Mouse (Mus musculus) forebrain, embryonic 12.5 days (tissue): ENCODE results near the gene Kif16b. TPM values are rescaled to one million over a fixed set of nuclear protein-coding genes. Genes with fewer than 3 reads are reported as not detected.

Source experiments
- ATAC-seq: fragments of 200-750 bp; cut with Nextera tagmentation; 2 replicates; pipeline ENCODE4 v1.8.0; 2017; ENCODE audit warnings: moderate TSS enrichment; ENCODE audit not compliant: low FRiP score
- H3K27ac ChIP-seq: fragments of 300-500 bp; sonication (generic); 2 replicates; pipeline ENCODE4 v1.5.1; 2016; ENCODE audit warnings: mild to moderate bottlenecking
- H3K27me3 ChIP-seq: fragments of 300-500 bp; sonication (generic); 2 replicates; pipeline ENCODE4 v1.6.1; 2016; ENCODE audit warnings: mild to moderate bottlenecking
- H3K36me3 ChIP-seq: fragments of 300-500 bp; sonication (generic); replicated peaks from 2 replicates; pipeline ENCODE4 v1.6.1; 2016; ENCODE audit warnings: mild to moderate bottlenecking
- H3K4me1 ChIP-seq: fragments of 300-500 bp; sonication (generic); 2 replicates; pipeline ENCODE4 v1.6.1; 2016
- H3K4me2 ChIP-seq: fragments of 300-500 bp; sonication (generic); 2 replicates; pipeline ENCODE4 v1.6.1; 2016; ENCODE audit warnings: mild to moderate bottlenecking, moderate library complexity
- H3K4me3 ChIP-seq: fragments of 300-500 bp; sonication (generic); replicated peaks from 2 replicates; pipeline ENCODE4 v1.5.1; 2016; ENCODE audit warnings: mild to moderate bottlenecking
- H3K9ac ChIP-seq: fragments of 300-500 bp; sonication (generic); 2 replicates; pipeline ENCODE4 v1.6.1; 2016; ENCODE audit warnings: mild to moderate bottlenecking
- H3K9me3 ChIP-seq: fragments of 300-500 bp; sonication (generic); 2 replicates; pipeline ENCODE4 v1.6.1; 2016
- WGBS: fragments of 180-500 bp; shearing (Covaris S2); methylation state at CpG from one replicate; pipeline ENCODE4 v1.1.7; 2016; 5-methylcytosine and 5-hydroxymethylcytosine counted together
- polyA plus RNA-seq: library from polyadenylated mRNA; unstranded; fragments of >200 nt; fragmentation: Nextera tagmentation; extraction: Ambion mirVana; gene quantifications from 2 replicates; pipeline ENCODE4 v1.2.1, GENCODE M21; 2016

Kif16b gene
- polyA plus RNA-seq, 1 experiment from 2014 or later: 7.3 TPM

GRCm38 (mm10) chr2:142760843-142761242 is 140.5 kb downstream of the Kif16b start:
- Histone ChIP-seq H3K4me1 (peaks cover 4% of the 10 kb centered on the region; the same call in 1 of the 2 replicates), H3K4me2 (no peak overlapping the region), H3K9me3 (no peaks in the 10 kb centered on the region), H3K9ac (no peak overlapping the region), H3K27me3 (no peaks in the 10 kb centered on the region), H3K36me3 (no peaks in the 10 kb centered on the region), H3K4me3 (no peak overlapping the region), H3K27ac (no peak overlapping the region)
- 81% methylated on average over 4 of the region's 4 CpGs for WGBS
- no peak for ATAC-seq

- Histone ChIP-seq H3K27ac (no peak overlapping the region), H3K4me1 (no peaks in the 10 kb centered on the region), H3K4me2 (no peak overlapping the region), H3K4me3 (no peak overlapping the region), H3K36me3 (no peaks in the 10 kb centered on the region), H3K9me3 (no peaks in the 10 kb centered on the region), H3K9ac (no peak overlapping the region), H3K27me3 (no peaks in the 10 kb centered on the region)
- ATAC-seq: no peak
- WGBS: 93% methylated on average over 4 of the region's 4 CpGs
These were observed 142.1 kb downstream of the Kif16b start for GRCm38 (mm10) chr2:142759192-142759591.

- WGBS: 88% methylated on average over 3 of the region's 3 CpGs
- H3K4me1 ChIP-seq: no peaks in the 10 kb centered on the region
- no peaks in the 10 kb centered on the region for H3K27me3 ChIP-seq
- no peak overlapping the region for H3K4me2 ChIP-seq
- H3K9ac ChIP-seq: no peak overlapping the region
- no peaks in the 10 kb centered on the region for H3K9me3 ChIP-seq
- no peak overlapping the region for H3K4me3 ChIP-seq
- no peaks in the 10 kb centered on the region for H3K36me3 ChIP-seq
- H3K27ac ChIP-seq: no peak overlapping the region
- ATAC-seq: no peak
These were observed 143.1 kb downstream of the Kif16b start for GRCm38 (mm10) chr2:142758091-142758765.

GRCm38 (mm10) chr2:142739338-142739737 is 162.0 kb downstream of the Kif16b start:
- ATAC-seq: no peak
- Histone ChIP-seq H3K4me2 (no peak overlapping the region), H3K9me3 (no peaks in the 10 kb centered on the region), H3K36me3 (no peaks in the 10 kb centered on the region), H3K4me1 (peaks cover 5% of the 10 kb centered on the region), H3K27ac (no peak overlapping the region), H3K9ac (no peak overlapping the region), H3K27me3 (no peaks in the 10 kb centered on the region), H3K4me3 (no peak overlapping the region)
- WGBS: 88% methylated on average over 2 of the region's 2 CpGs

GRCm38 (mm10) chr2:142738488-142738887 is 162.8 kb downstream of the Kif16b start:
- Histone ChIP-seq H3K4me1 (peaks cover 5% of the 10 kb centered on the region), H3K9me3 (no peaks in the 10 kb centered on the region), H3K4me2 (no peak overlapping the region), H3K9ac (no peak overlapping the region), H3K27me3 (no peaks in the 10 kb centered on the region), H3K27ac (no peak overlapping the region), H3K36me3 (no peaks in the 10 kb centered on the region), H3K4me3 (no peak overlapping the region)
- 76% methylated on average over 2 of the region's 2 CpGs for WGBS
- ATAC-seq: no peak

GRCm38 (mm10) chr2:142735691-142736090 is 165.6 kb downstream of the Kif16b start:
- Histone ChIP-seq H3K9me3 (no peaks in the 10 kb centered on the region), H3K4me3 (no peak overlapping the region), H3K4me1 (peaks cover 5% of the 10 kb centered on the region), H3K36me3 (no peaks in the 10 kb centered on the region), H3K4me2 (no peak overlapping the region), H3K9ac (no peak overlapping the region), H3K27me3 (no peaks in the 10 kb centered on the region), H3K27ac (no peak overlapping the region)
- no peak for ATAC-seq
- WGBS: 53% methylated on average over 3 of the region's 3 CpGs

GRCm38 (mm10) chr2:142734046-142734445 is 167.3 kb downstream of the Kif16b start:
- Histone ChIP-seq H3K4me2 (no peak overlapping the region), H3K36me3 (no peaks in the 10 kb centered on the region), H3K9ac (no peak overlapping the region), H3K9me3 (no peaks in the 10 kb centered on the region), H3K27ac (no peak overlapping the region), H3K4me1 (peaks cover 5% of the 10 kb centered on the region), H3K4me3 (no peak overlapping the region), H3K27me3 (no peaks in the 10 kb centered on the region)
- no peak for ATAC-seq
- 89% methylated on average over 2 of the region's 2 CpGs for WGBS

GRCm38 (mm10) chr2:142732370-142732769 is 169.0 kb downstream of the Kif16b start:
- WGBS: 93% methylated on average over 4 of the region's 4 CpGs
- Histone ChIP-seq H3K27ac (no peak overlapping the region), H3K4me3 (no peak overlapping the region), H3K4me2 (no peak overlapping the region), H3K36me3 (no peaks in the 10 kb centered on the region), H3K9me3 (no peaks in the 10 kb centered on the region), H3K4me1 (peaks cover 5% of the 10 kb centered on the region), H3K9ac (no peak overlapping the region), H3K27me3 (no peaks in the 10 kb centered on the region)
- ATAC-seq: no peak

GRCm38 (mm10) chr2:142731778-142732092 is 169.6 kb downstream of the Kif16b start:
- H3K4me3 ChIP-seq: no peak overlapping the region
- no peak for ATAC-seq

GRCm38 (mm10) chr2:142731016-142731777 is 170.1 kb downstream of the Kif16b start:
- Histone ChIP-seq H3K27ac (no peak overlapping the region), H3K9me3 (no peaks in the 10 kb centered on the region), H3K9ac (no peak overlapping the region), H3K36me3 (no peaks in the 10 kb centered on the region), H3K4me3 (no peak overlapping the region), H3K4me1 (peaks cover 5% of the 10 kb centered on the region), H3K27me3 (no peaks in the 10 kb centered on the region), H3K4me2 (no peak overlapping the region)
- no peak for ATAC-seq
- WGBS: 79% methylated on average over 10 of the region's 10 CpGs

More at GRCm38 (mm10) chr2:142731778-142732092, 169.6 kb downstream of the Kif16b start:
- H3K4me2 ChIP-seq: no peak overlapping the region
- no peak overlapping the region for H3K9ac ChIP-seq
- H3K27me3 ChIP-seq: no peaks in the 10 kb centered on the region
- no peak overlapping the region for H3K27ac ChIP-seq
- WGBS: 68% methylated on average over 1 of the region's 1 CpGs
- H3K4me1 ChIP-seq: peaks cover 5% of the 10 kb centered on the region
- H3K9me3 ChIP-seq: no peaks in the 10 kb centered on the region
- H3K36me3 ChIP-seq: no peaks in the 10 kb centered on the region

- Histone ChIP-seq H3K4me1 (no peaks in the 10 kb centered on the region), H3K9me3 (no peaks in the 10 kb centered on the region), H3K27me3 (no peaks in the 10 kb centered on the region), H3K27ac (no peak overlapping the region), H3K36me3 (no peaks in the 10 kb centered on the region), H3K4me3 (no peak overlapping the region), H3K4me2 (no peak overlapping the region), H3K9ac (no peak overlapping the region)
- 86% methylated on average over 7 of the region's 7 CpGs for WGBS
- ATAC-seq: no peak
These were observed 176.9 kb downstream of the Kif16b start for GRCm38 (mm10) chr2:142724215-142725001.

GRCm38 (mm10) chr2:142720174-142720573 is 181.2 kb downstream of the Kif16b start:
- WGBS: 73% methylated on average over 2 of the region's 2 CpGs
- Histone ChIP-seq H3K4me2 (no peak overlapping the region), H3K9me3 (no peaks in the 10 kb centered on the region), H3K9ac (no peak overlapping the region), H3K27ac (no peak overlapping the region), H3K36me3 (no peaks in the 10 kb centered on the region), H3K4me1 (no peaks in the 10 kb centered on the region), H3K4me3 (no peak overlapping the region), H3K27me3 (no peaks in the 10 kb centered on the region)
- no peak for ATAC-seq
